Mouse (Mus musculus) kidney, postnatal 0 days (tissue): ENCODE measurements around the gene Stim1. TPM values are rescaled to one million over a fixed set of nuclear protein-coding genes. Genes with fewer than 3 reads are reported as not detected.

ENCODE experiments used
- ATAC-seq: fragments of 200-750 bp; cut with Nextera tagmentation; replicated peaks from 2 replicates; pipeline ENCODE4 v1.8.0; 2017; ENCODE audit warnings: low read depth, moderate number of reproducible peaks, moderate TSS enrichment, moderate library complexity; ENCODE audit not compliant: low FRiP score
- DNase-seq: peaks from one replicate; pipeline ENCODE4 v3.0.0-alpha.2; 2016; ENCODE audit warnings: low spot score
- H3K27ac ChIP-seq: fragments of 300-500 bp; sonication (generic); 2 replicates; pipeline ENCODE4 v1.5.1; 2014; ENCODE audit warnings: mild to moderate bottlenecking
- H3K27me3 ChIP-seq: fragments of 300-500 bp; sonication (generic); 2 replicates; pipeline ENCODE4 v1.6.1; 2014; ENCODE audit warnings: low read length, mixed read lengths; ENCODE audit not compliant: insufficient read depth
- H3K36me3 ChIP-seq: fragments of 300-500 bp; sonication (generic); 2 replicates; pipeline ENCODE4 v1.6.1; 2014; ENCODE audit warnings: low read length, mixed read lengths; ENCODE audit not compliant: insufficient read depth
- H3K4me1 ChIP-seq: fragments of 300-500 bp; sonication (generic); replicated peaks from 2 replicates; pipeline ENCODE4 v1.6.1; 2014; ENCODE audit warnings: antibody characterized with exemption, low read length, mixed read lengths; ENCODE audit not compliant: insufficient read depth
- H3K4me2 ChIP-seq: fragments of 300-500 bp; sonication (generic); 2 replicates; pipeline ENCODE4 v1.6.1; 2014; ENCODE audit warnings: mild to moderate bottlenecking, low read length, moderate library complexity, mixed read lengths
- H3K4me3 ChIP-seq: fragments of 300-500 bp; sonication (generic); replicated peaks from 2 replicates; pipeline ENCODE4 v1.5.1; 2014; ENCODE audit warnings: low read depth, low read length
- H3K9ac ChIP-seq: fragments of 300-500 bp; sonication (generic); 2 replicates; pipeline ENCODE4 v1.6.1; 2014; ENCODE audit warnings: low read depth, low read length
- H3K9me3 ChIP-seq: fragments of 300-500 bp; sonication (generic); replicated peaks from 2 replicates; pipeline ENCODE4 v1.6.1; 2016; ENCODE audit warnings: low read length, inconsistent platforms, mixed read lengths
- CTCF ChIP-seq: IDR thresholded peaks from 2 replicates; pipeline ENCODE4 v1.5.1; 2016; ENCODE audit warnings: antibody characterized with exemption, low read depth, mild to moderate bottlenecking, moderate library complexity
- WGBS: fragments of 180-500 bp; shearing (Covaris S2); extraction: QIAGEN DNeasy Blood & Tissue Kit; methylation state at CpG from one replicate; pipeline ENCODE4 v1.1.7; 2014; 5-methylcytosine and 5-hydroxymethylcytosine counted together
- polyA plus RNA-seq: library from polyadenylated mRNA; unstranded; fragments of >200 nt; fragmentation: Nextera tagmentation; extraction: Ambion mirVana; gene quantifications from 2 replicates; pipeline ENCODE4 v1.2.1, GENCODE M21; 2015

Stim1 gene
- polyA plus RNA-seq, 1 experiment from 2014 or later: 9.7 TPM

DNA sequence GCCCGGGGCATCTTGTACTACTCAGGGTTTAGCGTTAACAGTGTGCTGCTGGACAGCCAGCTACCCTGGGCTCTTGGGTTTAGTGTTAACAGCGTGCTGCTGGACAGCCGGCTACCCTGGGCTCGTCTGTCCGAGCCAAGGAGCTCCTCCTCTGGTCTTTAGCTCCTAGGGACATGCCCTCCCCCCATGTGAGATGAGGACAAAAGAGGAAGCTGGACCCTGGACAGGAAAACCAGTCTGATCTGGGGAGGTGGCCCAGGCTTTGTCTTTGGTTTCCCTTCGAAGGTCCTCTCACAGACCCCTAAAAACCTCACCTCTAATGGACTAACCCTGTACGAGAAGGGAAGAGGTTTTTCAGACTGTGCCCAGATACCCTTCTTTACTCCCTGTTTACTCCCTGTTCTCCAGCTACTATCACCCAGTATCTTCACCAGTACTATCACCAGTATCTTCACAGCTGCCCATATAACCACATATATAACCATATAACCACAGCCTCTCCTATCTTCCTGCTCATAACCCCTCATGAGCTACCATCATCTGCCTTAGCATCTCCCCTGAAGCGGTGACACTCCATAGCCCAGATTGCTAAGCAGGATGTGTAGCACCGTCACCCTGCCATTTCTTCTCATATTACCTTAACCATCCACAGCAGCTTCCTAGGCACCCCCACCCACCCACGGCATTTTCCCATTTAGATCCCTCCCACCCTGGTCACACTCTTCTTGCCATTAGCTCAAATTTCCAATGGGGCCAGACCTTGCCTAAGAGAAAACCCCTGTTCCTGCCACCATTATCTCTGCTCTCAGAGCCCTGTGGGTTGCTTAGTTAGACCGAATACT, 20.4 kb upstream of the Stim1 start:
- no peaks in the 10 kb centered on the region for H3K27me3 ChIP-seq
- ATAC-seq: no peak
- no peak overlapping the region for H3K4me3 ChIP-seq
- H3K36me3 ChIP-seq: no peaks in the 10 kb centered on the region
- H3K9me3 ChIP-seq: no peaks in the 10 kb centered on the region
- DNase-seq: peak; percentile 18
- 50% methylated on average over 12 of the region's 12 CpGs for WGBS
- no peak for TF ChIP-seq CTCF
- no peak overlapping the region for H3K9ac ChIP-seq
- H3K4me2 ChIP-seq: peak overlapping the region; percentile 77
- peaks cover 44% of the 10 kb centered on the region for H3K4me1 ChIP-seq
- no peak overlapping the region for H3K27ac ChIP-seq

DNA sequence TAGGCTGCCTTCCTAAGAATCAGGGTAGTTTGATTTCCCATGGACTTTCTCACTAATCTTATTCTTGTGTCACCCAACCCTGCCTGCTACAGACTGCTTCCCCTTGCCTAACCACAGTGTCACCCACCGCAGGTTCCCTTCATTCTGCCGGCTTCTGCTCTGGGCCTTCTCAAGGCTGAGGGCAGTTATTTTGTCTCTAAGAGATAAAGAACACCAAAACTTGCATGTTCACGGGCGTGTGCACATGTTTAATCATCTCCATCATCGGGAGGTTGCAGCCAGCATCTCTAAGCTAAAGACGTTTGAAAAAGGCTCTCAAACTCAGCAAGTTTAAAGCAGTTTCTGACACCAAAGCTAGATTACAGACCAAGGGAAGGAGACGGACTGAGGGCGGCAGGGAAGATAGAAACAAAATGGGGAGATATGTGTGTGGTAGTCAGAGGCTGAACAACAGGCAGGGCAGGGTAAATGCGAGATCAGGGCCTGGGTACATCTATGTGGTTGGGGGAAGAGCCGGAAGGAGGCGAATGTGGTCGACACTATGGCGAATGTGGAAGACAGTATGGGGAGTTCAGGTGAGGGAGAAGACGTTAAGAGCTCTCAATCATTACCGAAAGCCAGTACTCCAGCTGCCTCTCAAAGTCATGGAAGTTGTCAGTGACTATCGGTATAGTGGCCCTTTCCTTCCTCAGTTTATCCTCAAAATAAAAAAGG, 18.8 kb upstream of the Stim1 start:
- TF ChIP-seq CTCF: no peak
- Histone ChIP-seq H3K27ac (peak overlapping the region; percentile 99; the same call in 1 of the 2 replicates), H3K9ac (peak overlapping the region; percentile 91), H3K4me1 (peaks cover 44% of the 10 kb centered on the region), H3K9me3 (no peaks in the 10 kb centered on the region), H3K4me3 (peak overlapping the region; percentile 93), H3K4me2 (peak overlapping the region; percentile 77), H3K27me3 (no peaks in the 10 kb centered on the region), H3K36me3 (no peaks in the 10 kb centered on the region)
- ATAC-seq (no peak), DNase-seq (peak; percentile 7)
- WGBS: 14% methylated on average over 16 of the region's 16 CpGs

DNA sequence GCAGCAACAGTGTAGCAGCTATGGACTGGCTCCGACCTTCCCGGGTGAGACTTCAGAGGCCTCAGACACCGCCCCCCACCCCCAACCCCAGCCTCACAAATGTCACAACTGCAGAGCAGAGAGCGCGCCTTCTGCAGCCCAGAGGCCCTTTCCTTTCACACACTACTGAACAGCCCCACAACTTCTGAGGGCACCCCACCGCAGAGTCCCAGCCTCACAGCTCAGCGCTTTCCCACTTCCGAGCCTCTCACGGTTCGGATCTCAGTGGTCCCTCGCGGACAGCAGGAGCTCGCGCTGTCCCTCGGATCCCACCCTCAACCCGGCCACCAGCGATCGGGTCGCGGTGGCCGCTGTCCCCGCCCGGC, 18.1 kb upstream of the Stim1 start:
- H3K4me1 ChIP-seq: peaks cover 44% of the 10 kb centered on the region
- peak overlapping the region; percentile 91 for H3K9ac ChIP-seq
- ATAC-seq (peak; percentile 35), DNase-seq (peak; percentile 64)
- H3K4me3 ChIP-seq: peak overlapping the region; percentile 93
- under 1% methylated on average over 22 of the region's 23 CpGs for WGBS
- H3K36me3 ChIP-seq: no peaks in the 10 kb centered on the region
- H3K4me2 ChIP-seq: peak overlapping the region; percentile 77
- no peak for TF ChIP-seq CTCF
- H3K9me3 ChIP-seq: no peaks in the 10 kb centered on the region
- no peaks in the 10 kb centered on the region for H3K27me3 ChIP-seq
- peak overlapping the region; percentile 99 for H3K27ac ChIP-seq

DNA sequence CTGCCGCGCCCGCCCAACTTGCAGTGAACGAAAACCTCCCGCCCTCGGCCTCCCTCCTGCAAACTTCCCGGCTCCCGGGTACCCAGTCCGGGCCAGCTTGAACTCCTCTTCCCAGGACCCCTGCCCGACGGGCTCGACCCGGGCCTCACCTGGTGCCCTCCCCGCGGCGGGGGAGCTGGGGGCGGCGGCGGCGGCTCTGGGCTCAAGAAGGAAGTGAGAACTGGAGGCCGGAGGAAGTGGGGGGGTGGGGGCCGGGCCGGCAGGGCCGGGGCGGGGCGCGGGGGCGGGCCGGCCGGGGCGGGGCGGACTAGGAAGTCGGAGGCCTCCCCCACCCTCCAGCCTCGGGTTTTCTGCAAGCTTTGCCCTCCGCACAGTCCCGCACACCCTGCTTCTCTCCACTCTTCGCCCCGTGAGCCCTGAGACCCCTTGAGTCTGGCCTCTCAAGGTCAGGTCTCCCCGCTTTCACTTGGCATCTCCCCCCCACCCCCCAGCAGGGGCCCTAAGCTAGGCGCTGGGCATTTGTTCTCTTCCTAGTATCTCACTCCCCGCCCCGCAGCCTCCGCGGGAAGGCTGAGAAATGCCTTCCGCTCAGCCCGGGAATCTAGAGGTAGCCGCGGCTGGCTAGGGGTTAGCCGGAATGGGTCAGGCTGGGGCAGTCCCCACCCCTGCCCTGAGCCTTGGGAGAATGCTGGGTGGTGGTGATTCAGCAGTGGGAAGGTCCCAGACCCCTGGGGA, 17.5 kb upstream of the Stim1 start:
- no peaks in the 10 kb centered on the region for H3K27me3 ChIP-seq

DNA sequence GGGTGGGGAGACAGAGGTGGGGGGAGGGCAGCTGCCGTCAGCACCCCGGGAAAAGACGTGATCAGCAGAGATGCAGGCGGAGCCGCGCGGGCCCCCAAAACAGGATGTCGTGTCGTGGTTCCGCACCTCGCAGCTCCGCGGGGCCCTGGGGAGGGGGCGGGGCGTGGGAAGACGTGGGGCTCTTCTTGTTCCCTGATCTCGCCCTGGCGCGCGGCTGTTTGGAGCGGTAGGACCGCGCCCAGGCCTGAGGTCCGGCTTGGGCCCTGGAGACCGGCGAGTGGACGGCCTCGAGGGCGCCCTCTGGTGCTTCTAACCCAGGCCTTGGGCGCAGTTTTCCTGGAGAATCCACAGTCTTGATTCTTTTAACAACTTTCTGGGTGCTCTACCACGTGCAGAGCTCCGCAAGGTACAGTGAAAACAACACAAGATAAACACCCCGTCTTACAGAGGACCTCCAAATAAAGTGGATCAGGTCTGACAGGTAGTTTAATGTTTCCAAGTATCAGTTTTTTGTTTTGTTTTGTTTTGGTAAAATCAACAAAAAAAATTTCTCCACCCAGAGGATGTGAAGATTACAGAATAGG, 16.9 kb upstream of the Stim1 start:
- Histone ChIP-seq H3K4me3 (peak overlapping the region; percentile 93), H3K36me3 (no peaks in the 10 kb centered on the region), H3K4me1 (peaks cover 41% of the 10 kb centered on the region), H3K9me3 (no peaks in the 10 kb centered on the region), H3K27ac (peak overlapping the region; percentile 99), H3K27me3 (no peaks in the 10 kb centered on the region), H3K4me2 (peak overlapping the region; percentile 77), H3K9ac (peak overlapping the region; percentile 91)
- under 1% methylated on average over 33 of the region's 33 CpGs for WGBS
- TF ChIP-seq CTCF: peak; percentile 83
- peak; percentile 82 for ATAC-seq
- peak; percentile 95 for DNase-seq

More for the DNA sequence above, 17.5 kb upstream of the Stim1 start:
- Histone ChIP-seq H3K4me2 (peak overlapping the region; percentile 77), H3K9me3 (no peaks in the 10 kb centered on the region), H3K27ac (peak overlapping the region; percentile 99), H3K4me1 (peaks cover 44% of the 10 kb centered on the region), H3K9ac (peak overlapping the region; percentile 91), H3K36me3 (no peaks in the 10 kb centered on the region), H3K4me3 (peak overlapping the region; percentile 93)
- TF ChIP-seq CTCF: no peak
- DNase-seq (peak; percentile 88), ATAC-seq (peak; percentile 78)
- 2% methylated on average over 35 of the region's 49 CpGs for WGBS

DNA sequence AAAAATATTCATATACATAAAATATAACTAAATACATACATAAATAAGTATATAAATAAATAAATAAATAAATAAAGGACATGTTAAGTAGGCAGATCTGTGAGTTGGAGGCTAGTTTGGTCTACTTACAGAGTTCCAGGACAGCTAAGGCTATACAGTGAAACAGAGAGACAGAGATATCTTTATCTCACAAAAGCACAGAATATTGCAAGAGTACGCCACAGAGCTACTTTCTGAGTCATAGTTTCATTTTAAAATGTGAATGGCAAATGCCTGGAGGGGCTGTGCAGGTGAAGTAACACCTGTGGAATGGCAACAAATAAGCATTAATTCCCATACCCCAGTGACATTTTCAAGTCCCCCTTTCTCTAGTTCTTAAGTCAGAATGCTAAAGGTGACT, 14.0 kb upstream of the Stim1 start:
- ATAC-seq: no peak

More for the DNA sequence above, 14.0 kb upstream of the Stim1 start:
- Histone ChIP-seq H3K4me1 (peaks cover 13% of the 10 kb centered on the region), H3K27me3 (no peaks in the 10 kb centered on the region), H3K36me3 (no peaks in the 10 kb centered on the region), H3K4me2 (no peak overlapping the region), H3K9me3 (no peaks in the 10 kb centered on the region), H3K27ac (no peak overlapping the region), H3K4me3 (no peak overlapping the region), H3K9ac (no peak overlapping the region)
- 86% methylated on average over 1 of the region's 1 CpGs for WGBS
- no peak for DNase-seq
- TF ChIP-seq CTCF: no peak
